Mouse (Mus musculus) liver, embryonic 15.5 days (tissue): Measurements from ENCODE around the gene Gm9125. TPM values are rescaled to one million over a fixed set of nuclear protein-coding genes. Genes with fewer than 3 reads are reported as not detected.
"Not testable (repeated sequence)": the region's sequence is repeated elsewhere in the genome, so short reads cannot be mapped to it uniquely, and the experiment has no call there.

Experiments used
- ATAC-seq: fragments of 200-750 bp; cut with Nextera tagmentation; 2 replicates; pipeline ENCODE4 v1.8.0; 2017; ENCODE audit warnings: moderate number of reproducible peaks, mild to moderate bottlenecking, moderate library complexity; ENCODE audit not compliant: insufficient read depth
- H3K27ac ChIP-seq: fragments of 300-500 bp; sonication (generic); replicated peaks from 2 replicates; pipeline ENCODE4 v1.5.1; 2015; ENCODE audit warnings: mild to moderate bottlenecking, inconsistent platforms
- H3K27me3 ChIP-seq: fragments of 300-500 bp; sonication (generic); 2 replicates; pipeline ENCODE4 v1.6.1; 2015; ENCODE audit warnings: mild to moderate bottlenecking, inconsistent platforms
- H3K36me3 ChIP-seq: fragments of 300-500 bp; sonication (generic); replicated peaks from 2 replicates; pipeline ENCODE4 v1.6.1; 2015; ENCODE audit warnings: moderate library complexity, mild to moderate bottlenecking, inconsistent platforms
- H3K4me1 ChIP-seq: fragments of 300-500 bp; sonication (generic); replicated peaks from 2 replicates; pipeline ENCODE4 v1.6.1; 2015; ENCODE audit warnings: inconsistent platforms
- H3K4me2 ChIP-seq: fragments of 300-500 bp; sonication (generic); 2 replicates; pipeline ENCODE4 v1.6.1; 2015; ENCODE audit warnings: moderate library complexity, mild to moderate bottlenecking, inconsistent platforms
- H3K4me3 ChIP-seq: fragments of 300-500 bp; sonication (generic); replicated peaks from 2 replicates; pipeline ENCODE4 v1.5.1; 2015; ENCODE audit warnings: mild to moderate bottlenecking, inconsistent platforms
- H3K9ac ChIP-seq: fragments of 300-500 bp; sonication (generic); 2 replicates; pipeline ENCODE4 v1.6.1; 2015; ENCODE audit warnings: moderate library complexity, mild to moderate bottlenecking, inconsistent platforms
- H3K9me3 ChIP-seq: fragments of 300-500 bp; sonication (generic); replicated peaks from 2 replicates; pipeline ENCODE4 v1.6.1; 2016; ENCODE audit warnings: inconsistent platforms
- WGBS: fragments of 180-500 bp; shearing (Covaris S2); methylation state at CpG from one replicate; pipeline ENCODE4 v1.1.7; 2015; ENCODE audit warnings: mixed read lengths; ENCODE audit not compliant: insufficient replicate concordance; 5-methylcytosine and 5-hydroxymethylcytosine counted together
- polyA plus RNA-seq: library from polyadenylated mRNA; unstranded; fragments of >200 nt; fragmentation: Nextera tagmentation; extraction: Ambion mirVana; gene quantifications from 2 replicates; pipeline ENCODE4 v1.2.1, GENCODE M21; 2015

The Gm9125 gene
- polyA plus RNA-seq = not detected in 2 replicates

GRCm38 (mm10) chr3:94054785-94055184 lies at the start of gene Gm9125:
Gm9125 (minus strand) TSS chr3:94054885.
- H3K9me3 ChIP-seq, H3K4me1 ChIP-seq, ATAC-seq, H3K27me3 ChIP-seq, H3K36me3 ChIP-seq, H3K4me3 ChIP-seq, H3K4me2 ChIP-seq, H3K9ac ChIP-seq, H3K27ac ChIP-seq: not testable (repeated sequence)
- 45% methylated on average over 2 of the region's 3 CpGs for WGBS

DNA sequence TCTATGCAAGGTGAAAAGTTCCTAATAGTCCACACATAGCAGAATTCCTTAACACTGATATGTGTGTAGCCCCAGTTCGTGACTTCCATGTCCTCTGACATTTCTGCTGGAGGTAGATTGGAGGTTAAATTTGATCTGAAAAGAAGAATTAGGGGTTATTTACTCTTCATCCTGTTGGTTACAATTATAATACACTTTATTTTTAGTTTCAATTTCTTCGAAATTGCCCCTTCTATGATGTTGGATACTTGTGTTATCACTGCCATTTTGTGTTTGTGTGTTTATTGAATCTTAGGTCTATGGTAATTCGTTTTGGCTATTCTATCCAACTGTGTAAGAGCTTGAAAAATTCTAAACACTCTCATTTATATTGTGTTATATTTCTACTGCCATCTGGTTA lies 17.9 kb upstream of the Gm9125 start, which contains the start of gene Gm10697:
TSS of gene Gm10697 (minus strand) at position 101 of the 400 bp plus-strand sequence.
- WGBS = 54% methylated on average over 2 of the region's 3 CpGs
- ATAC-seq, H3K4me2 ChIP-seq: not testable (repeated sequence)

GRCm38 (mm10) chr3:94049566-94050121 lies 5.0 kb downstream of the Gm9125 start:
- not testable (repeated sequence) for ATAC-seq
- no CpG with 5 or more reads among the region's 5 CpGs for WGBS

More for the DNA sequence above, 17.9 kb upstream of the Gm9125 start, which contains the start of gene Gm10697:
- H3K36me3 ChIP-seq, H3K4me1 ChIP-seq, H3K4me3 ChIP-seq, H3K9me3 ChIP-seq, H3K27ac ChIP-seq, H3K9ac ChIP-seq, H3K27me3 ChIP-seq: not testable (repeated sequence)

DNA sequence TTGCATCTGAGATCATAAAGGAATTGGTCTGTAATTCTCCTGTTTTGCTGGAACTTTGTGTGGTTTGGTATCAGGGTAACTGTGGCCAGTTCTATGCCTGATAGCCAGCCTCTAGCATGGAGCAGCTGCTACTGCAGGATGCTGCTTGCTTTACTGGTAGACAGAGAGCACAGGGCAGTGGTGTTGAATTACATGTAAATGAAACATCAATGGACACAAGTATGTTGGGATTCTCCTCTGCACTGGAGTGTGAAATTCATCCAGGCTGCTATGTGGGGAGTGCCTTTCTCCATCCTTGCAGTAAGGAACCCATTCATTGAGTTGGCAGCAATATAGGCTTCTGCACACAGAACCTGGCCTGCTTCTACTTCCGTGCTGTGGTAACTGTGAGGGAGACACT lies 16.4 kb downstream of the Gm9125 start:
- not testable (repeated sequence) for H3K27ac ChIP-seq, ATAC-seq, H3K4me3 ChIP-seq, H3K9ac ChIP-seq, H3K4me2 ChIP-seq, H3K4me1 ChIP-seq, H3K9me3 ChIP-seq, H3K36me3 ChIP-seq, H3K27me3 ChIP-seq
- 64% methylated on average over 1 of the region's 1 CpGs for WGBS

More at GRCm38 (mm10) chr3:94049566-94050121, 5.0 kb downstream of the Gm9125 start:
- H3K27ac ChIP-seq, H3K27me3 ChIP-seq, H3K4me2 ChIP-seq, H3K9ac ChIP-seq, H3K4me3 ChIP-seq, H3K4me1 ChIP-seq, H3K36me3 ChIP-seq, H3K9me3 ChIP-seq: not testable (repeated sequence)

DNA sequence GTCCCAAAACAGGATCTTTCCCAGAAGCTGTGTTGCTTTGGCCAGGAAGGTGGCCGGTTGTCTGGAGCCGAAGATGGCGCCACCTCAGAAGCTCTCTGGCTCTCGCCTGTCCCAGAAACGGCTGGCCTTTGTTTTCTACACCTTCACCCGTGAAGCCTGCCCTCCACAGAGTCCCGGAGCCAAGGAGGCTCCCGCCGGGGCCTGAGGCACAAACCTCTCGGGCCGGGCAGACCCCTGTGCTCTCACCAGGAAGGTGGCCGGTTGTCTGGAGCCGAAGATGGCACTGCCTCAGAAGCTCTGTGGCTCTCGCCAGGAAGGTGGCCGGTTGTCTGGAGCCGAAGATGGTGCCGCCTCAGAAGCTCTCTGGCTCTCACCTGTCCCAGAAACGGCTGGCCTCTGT lies 20.3 kb downstream of the Gm9125 start:
- WGBS = 80% methylated on average over 18 of the region's 18 CpGs
- not testable (repeated sequence) for H3K27ac ChIP-seq, H3K9ac ChIP-seq, H3K9me3 ChIP-seq, H3K4me1 ChIP-seq, H3K27me3 ChIP-seq, H3K4me3 ChIP-seq, ATAC-seq, H3K36me3 ChIP-seq, H3K4me2 ChIP-seq

Other genes starting within 250 kb of the Gm9125 start
- not detected in 2 replicates for gene Tdpoz3, start 228.9 kb downstream of the Gm9125 start, polyA plus RNA-seq
- gene Gm9117, start 111.3 kb downstream of the Gm9125 start, polyA plus RNA-seq = not detected in 2 replicates
- not detected in 2 replicates for gene Tdpoz5, start 93.6 kb downstream of the Gm9125 start, polyA plus RNA-seq
- not detected in 2 replicates for gene Gm10697, start 17.8 kb upstream of the Gm9125 start, polyA plus RNA-seq
- gene Gm10696, start 123.3 kb upstream of the Gm9125 start, polyA plus RNA-seq = not detected in 2 replicates
- gene Gm5286, start 141.8 kb upstream of the Gm9125 start, polyA plus RNA-seq = not detected in 2 replicates
- gene Gm4778, start 209.2 kb upstream of the Gm9125 start, polyA plus RNA-seq = not detected in 2 replicates